Mouse (Mus musculus) myocyte (in vitro differentiated cells): ENCODE results near the gene Isyna1.

ENCODE experiments used
- E2F4 ChIP-seq: IDR thresholded peaks from one replicate; pipeline ENCODE4 v1.6.1; 2011; ENCODE audit warnings: mild to moderate bottlenecking, control low read depth, moderate library complexity; ENCODE audit not compliant: insufficient read depth
- MAX ChIP-seq: IDR thresholded peaks from one replicate; pipeline ENCODE4 v1.6.1; 2011; ENCODE audit warnings: low read depth, mild to moderate bottlenecking, control low read depth
- MYOG ChIP-seq, 3 experiments: IDR thresholded peaks; one replicate each; pipeline ENCODE4 v1.6.1; 2011; ENCODE audit warnings: control low read depth in 2 of 3, low read depth in 2 of 3, mild to moderate bottlenecking in 2 of 3; ENCODE audit not compliant: insufficient read length in 2 of 3, control insufficient read depth in 1 of 3, insufficient read depth in 1 of 3
- POLR2A ChIP-seq: IDR thresholded peaks from one replicate; pipeline ENCODE4 v1.6.1; 2011; ENCODE audit warnings: low read depth, mild to moderate bottlenecking, control low read depth, moderate library complexity; ENCODE audit not compliant: insufficient read length
- POLR2AphosphoS2 ChIP-seq: IDR thresholded peaks from one replicate; pipeline ENCODE4 v1.6.1; 2011; ENCODE audit warnings: low read depth, control low read depth; ENCODE audit not compliant: insufficient read length

DNA sequence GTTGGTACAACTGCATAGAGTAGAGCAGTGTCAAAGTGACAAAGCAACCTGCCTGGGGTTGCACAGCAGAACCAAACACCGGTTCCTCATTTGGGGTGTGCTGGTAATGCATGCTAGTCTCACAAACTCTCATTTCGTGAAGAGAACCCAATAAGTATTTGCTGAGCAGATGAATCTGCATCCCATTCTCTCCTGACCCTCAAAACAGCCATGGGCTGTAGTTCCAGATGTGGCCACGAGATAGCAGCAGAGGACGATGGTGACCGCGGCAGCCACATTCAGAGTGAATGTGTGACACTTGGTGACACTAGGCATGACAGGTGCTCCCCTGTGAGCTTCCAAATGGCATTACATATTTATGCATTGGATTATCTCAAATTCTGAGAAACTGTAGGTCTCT, 17.7 kb downstream of the Isyna1 start:
- TF ChIP-seq E2F4 (no peak), POLR2A (no peak), MAX (no peak), POLR2AphosphoS2 (no peak), MYOG (IDR thresholded peaks at IDR 0.05; ENCODE audit: control insufficient read depth in 1 of 3, insufficient read depth in 1 of 3, insufficient read length in 2 of 3, low read depth in 2 of 3) (no peak)
